Mouse (Mus musculus): ENCODE results near the gene Adck1. TPM values are rescaled to one million over a fixed set of nuclear protein-coding genes. Genes with fewer than 3 reads are reported as not detected.
"Not testable (repeated sequence)": the region's sequence is repeated elsewhere in the genome, so short reads cannot be mapped to it uniquely, and the experiment has no call there.

Adck1 gene
- polyA plus RNA-seq, 1 experiment from 2014 or later = 28.4 TPM

- H3K27ac ChIP-seq (ENCODE audit: low read depth, low read length); H3K4me1 ChIP-seq (ENCODE audit: control insufficient read depth, insufficient read depth, low read length); H3K9me3 ChIP-seq (ENCODE audit: control insufficient read depth, low read length); H3K27me3 ChIP-seq (ENCODE audit: control insufficient read depth, insufficient read depth, low read length); H3K4me3 ChIP-seq (ENCODE audit: low read depth, low read length); H3K4me2 ChIP-seq (ENCODE audit: low read depth, low read length); H3K36me3 ChIP-seq (ENCODE audit: control insufficient read depth, insufficient read depth, low read length); ATAC-seq (ENCODE audit: low read depth); H3K9ac ChIP-seq (replicated peaks; ENCODE audit: low read depth, low read length): not testable (repeated sequence)
- WGBS = 80% methylated on average over 4 of the region's 4 CpGs
Observed at GRCm38 (mm10) chr12:88369690-88370089, 9.3 kb downstream of the Adck1 start.

GRCm38 (mm10) chr12:88370321-88370720 is 10.0 kb downstream of the Adck1 start:
- 7% methylated on average over 1 of the region's 1 CpGs for WGBS

GRCm38 (mm10) chr12:88372018-88372417 is 11.7 kb downstream of the Adck1 start:
- no peak overlapping the region for H3K4me3 ChIP-seq (ENCODE audit: low read depth, low read length)
- no peak overlapping the region for H3K27ac ChIP-seq (ENCODE audit: low read depth, low read length)
- H3K9ac ChIP-seq (replicated peaks; ENCODE audit: low read depth, low read length) = no peak overlapping the region
- no peaks in the 10 kb centered on the region for H3K9me3 ChIP-seq (ENCODE audit: control insufficient read depth, low read length)
- no peaks in the 10 kb centered on the region for H3K36me3 ChIP-seq (ENCODE audit: control insufficient read depth, insufficient read depth, low read length)
- 32% methylated on average over 5 of the region's 5 CpGs for WGBS
- no peaks in the 10 kb centered on the region for H3K27me3 ChIP-seq (ENCODE audit: control insufficient read depth, insufficient read depth, low read length)
- 0 out of 2 replicates have a peak, but pooled peaks have one; percentile 12 for ATAC-seq (ENCODE audit: low read depth)
- H3K4me1 ChIP-seq (ENCODE audit: control insufficient read depth, insufficient read depth, low read length) = no peaks in the 10 kb centered on the region
- no peak overlapping the region for H3K4me2 ChIP-seq (ENCODE audit: low read depth, low read length)

More at GRCm38 (mm10) chr12:88370321-88370720, 10.0 kb downstream of the Adck1 start:
- H3K9me3 ChIP-seq (ENCODE audit: control insufficient read depth, low read length); H3K4me3 ChIP-seq (ENCODE audit: low read depth, low read length); H3K4me2 ChIP-seq (ENCODE audit: low read depth, low read length); H3K36me3 ChIP-seq (ENCODE audit: control insufficient read depth, insufficient read depth, low read length); H3K9ac ChIP-seq (replicated peaks; ENCODE audit: low read depth, low read length); ATAC-seq (ENCODE audit: low read depth); H3K4me1 ChIP-seq (ENCODE audit: control insufficient read depth, insufficient read depth, low read length); H3K27me3 ChIP-seq (ENCODE audit: control insufficient read depth, insufficient read depth, low read length); H3K27ac ChIP-seq (ENCODE audit: low read depth, low read length): not testable (repeated sequence)

GRCm38 (mm10) chr12:88376820-88377219 is 16.5 kb downstream of the Adck1 start:
- Histone ChIP-seq H3K4me3 (ENCODE audit: low read depth, low read length) (no peak overlapping the region), H3K9me3 (ENCODE audit: control insufficient read depth, low read length) (no peaks in the 10 kb centered on the region), H3K36me3 (ENCODE audit: control insufficient read depth, insufficient read depth, low read length) (no peaks in the 10 kb centered on the region), H3K4me1 (ENCODE audit: control insufficient read depth, insufficient read depth, low read length) (no peaks in the 10 kb centered on the region), H3K27me3 (ENCODE audit: control insufficient read depth, insufficient read depth, low read length) (no peaks in the 10 kb centered on the region), H3K4me2 (ENCODE audit: low read depth, low read length) (no peak overlapping the region), H3K9ac (replicated peaks; ENCODE audit: low read depth, low read length) (no peak overlapping the region), H3K27ac (ENCODE audit: low read depth, low read length) (no peak overlapping the region)
- 30% methylated on average over 10 of the region's 10 CpGs for WGBS
- peak; percentile 38; the same call in 1 of the 2 replicates for ATAC-seq (ENCODE audit: low read depth)

GRCm38 (mm10) chr12:88378256-88378655 is 17.9 kb downstream of the Adck1 start:
- Histone ChIP-seq H3K36me3 (ENCODE audit: control insufficient read depth, insufficient read depth, low read length) (no peaks in the 10 kb centered on the region), H3K4me3 (ENCODE audit: low read depth, low read length) (no peak overlapping the region), H3K27ac (ENCODE audit: low read depth, low read length) (no peak overlapping the region), H3K4me2 (ENCODE audit: low read depth, low read length) (no peak overlapping the region), H3K27me3 (ENCODE audit: control insufficient read depth, insufficient read depth, low read length) (no peaks in the 10 kb centered on the region), H3K9ac (replicated peaks; ENCODE audit: low read depth, low read length) (no peak overlapping the region), H3K9me3 (ENCODE audit: control insufficient read depth, low read length) (no peaks in the 10 kb centered on the region), H3K4me1 (ENCODE audit: control insufficient read depth, insufficient read depth, low read length) (no peaks in the 10 kb centered on the region)
- WGBS = 96% methylated on average over 2 of the region's 2 CpGs
- ATAC-seq (ENCODE audit: low read depth) = no peak

GRCm38 (mm10) chr12:88388832-88389231 is 28.5 kb downstream of the Adck1 start:
- 51% methylated on average over 6 of the region's 6 CpGs for WGBS
- H3K9me3 ChIP-seq (ENCODE audit: control insufficient read depth, low read length) = no peaks in the 10 kb centered on the region
- H3K9ac ChIP-seq (replicated peaks; ENCODE audit: low read depth, low read length) = no peak overlapping the region
- H3K36me3 ChIP-seq (ENCODE audit: control insufficient read depth, insufficient read depth, low read length) = no peaks in the 10 kb centered on the region
- H3K27me3 ChIP-seq (ENCODE audit: control insufficient read depth, insufficient read depth, low read length) = no peaks in the 10 kb centered on the region
- ATAC-seq (ENCODE audit: low read depth) = no peak
- no peak overlapping the region for H3K4me2 ChIP-seq (ENCODE audit: low read depth, low read length)
- H3K27ac ChIP-seq (ENCODE audit: low read depth, low read length) = no peak overlapping the region
- no peak overlapping the region for H3K4me3 ChIP-seq (ENCODE audit: low read depth, low read length)
- H3K4me1 ChIP-seq (ENCODE audit: control insufficient read depth, insufficient read depth, low read length) = no peaks in the 10 kb centered on the region

GRCm38 (mm10) chr12:88398658-88399057 is 38.3 kb downstream of the Adck1 start:
- Histone ChIP-seq H3K4me3 (ENCODE audit: low read depth, low read length) (no peak overlapping the region), H3K9ac (replicated peaks; ENCODE audit: low read depth, low read length) (no peak overlapping the region), H3K27ac (ENCODE audit: low read depth, low read length) (no peak overlapping the region), H3K4me2 (ENCODE audit: low read depth, low read length) (no peak overlapping the region), H3K27me3 (ENCODE audit: control insufficient read depth, insufficient read depth, low read length) (no peaks in the 10 kb centered on the region), H3K4me1 (ENCODE audit: control insufficient read depth, insufficient read depth, low read length) (no peaks in the 10 kb centered on the region), H3K36me3 (ENCODE audit: control insufficient read depth, insufficient read depth, low read length) (no peaks in the 10 kb centered on the region), H3K9me3 (ENCODE audit: control insufficient read depth, low read length) (no peaks in the 10 kb centered on the region)
- no peak for ATAC-seq (ENCODE audit: low read depth)
- 82% methylated on average over 1 of the region's 1 CpGs for WGBS

- Histone ChIP-seq H3K36me3 (ENCODE audit: control insufficient read depth, insufficient read depth, low read length) (no peaks in the 10 kb centered on the region), H3K9ac (replicated peaks; ENCODE audit: low read depth, low read length) (no peak overlapping the region), H3K27me3 (ENCODE audit: control insufficient read depth, insufficient read depth, low read length) (no peaks in the 10 kb centered on the region), H3K27ac (ENCODE audit: low read depth, low read length) (no peak overlapping the region), H3K4me2 (ENCODE audit: low read depth, low read length) (no peak overlapping the region), H3K4me1 (ENCODE audit: control insufficient read depth, insufficient read depth, low read length) (peaks cover 2% of the 10 kb centered on the region; the same call in 1 of the 2 replicates), H3K4me3 (ENCODE audit: low read depth, low read length) (no peak overlapping the region), H3K9me3 (ENCODE audit: control insufficient read depth, low read length) (no peaks in the 10 kb centered on the region)
- ATAC-seq (ENCODE audit: low read depth) = no peak
- 57% methylated on average over 5 of the region's 5 CpGs for WGBS
Observed at GRCm38 (mm10) chr12:88403541-88403940, 43.2 kb downstream of the Adck1 start.

- Histone ChIP-seq H3K27ac (ENCODE audit: low read depth, low read length) (no peak overlapping the region), H3K9ac (replicated peaks; ENCODE audit: low read depth, low read length) (no peak overlapping the region), H3K9me3 (ENCODE audit: control insufficient read depth, low read length) (no peaks in the 10 kb centered on the region), H3K4me3 (ENCODE audit: low read depth, low read length) (no peak overlapping the region), H3K36me3 (ENCODE audit: control insufficient read depth, insufficient read depth, low read length) (no peaks in the 10 kb centered on the region), H3K4me2 (ENCODE audit: low read depth, low read length) (no peak overlapping the region), H3K27me3 (ENCODE audit: control insufficient read depth, insufficient read depth, low read length) (no peaks in the 10 kb centered on the region), H3K4me1 (ENCODE audit: control insufficient read depth, insufficient read depth, low read length) (peaks cover 5% of the 10 kb centered on the region; the same call in 1 of the 2 replicates)
- ATAC-seq (ENCODE audit: low read depth) = no peak; the same call in 1 of the 2 replicates
- 38% methylated on average over 2 of the region's 2 CpGs for WGBS
Observed at GRCm38 (mm10) chr12:88405113-88405512, 44.8 kb downstream of the Adck1 start.

- 94% methylated on average over 4 of the region's 4 CpGs for WGBS
- no peaks in the 10 kb centered on the region for H3K9me3 ChIP-seq (ENCODE audit: control insufficient read depth, low read length)
- no peak for ATAC-seq (ENCODE audit: low read depth)
Observed at GRCm38 (mm10) chr12:88407996-88408322, 47.6 kb downstream of the Adck1 start.

More at GRCm38 (mm10) chr12:88407996-88408322, 47.6 kb downstream of the Adck1 start:
- no peaks in the 10 kb centered on the region for H3K36me3 ChIP-seq (ENCODE audit: control insufficient read depth, insufficient read depth, low read length)
- no peak overlapping the region for H3K4me3 ChIP-seq (ENCODE audit: low read depth, low read length)
- no peak overlapping the region for H3K9ac ChIP-seq (replicated peaks; ENCODE audit: low read depth, low read length)
- H3K27ac ChIP-seq (ENCODE audit: low read depth, low read length) = no peak overlapping the region
- no peaks in the 10 kb centered on the region for H3K27me3 ChIP-seq (ENCODE audit: control insufficient read depth, insufficient read depth, low read length)
- H3K4me2 ChIP-seq (ENCODE audit: low read depth, low read length) = no peak overlapping the region
- peaks cover 5% of the 10 kb centered on the region; the same call in 1 of the 2 replicates for H3K4me1 ChIP-seq (ENCODE audit: control insufficient read depth, insufficient read depth, low read length)

Data from neural tube, embryonic 14.5 days (tissue).